Mouse (Mus musculus) erythroblast, adult 5-6 weeks (primary cell): ENCODE results near the gene Als2cr12. TPM values are rescaled to one million over a fixed set of nuclear protein-coding genes. Genes with fewer than 3 reads are reported as not detected.
"Not testable (repeated sequence)": the region's sequence is repeated elsewhere in the genome, so short reads cannot be mapped to it uniquely, and the experiment has no call there.

ENCODE experiments used
- ATAC-seq: replicated peaks from 2 replicates; pipeline ENCODE4 v1.8.0; 2016; ENCODE audit warnings: moderate number of reproducible peaks, mild to moderate bottlenecking, moderate TSS enrichment, inconsistent platforms; ENCODE audit not compliant: poor library complexity, low FRiP score, severe bottlenecking
- total RNA-seq, 2 experiments: library from RNA; stranded (forward) in 1 of 2; stranded (reverse) in 1 of 2; fragments of 150-400 nt in 1 of 2; fragments of 200-764, 138-1000 nt in 1 of 2; gene quantifications; 2 replicates each; pipeline versions ENCODE4 v1.2.3 to v1.2.4; 2015 to 2017; ENCODE audit warnings: low replicate concordance in 2 of 2

Gene Als2cr12
- total RNA-seq, 2 experiments from 2014 or later = not detected

DNA sequence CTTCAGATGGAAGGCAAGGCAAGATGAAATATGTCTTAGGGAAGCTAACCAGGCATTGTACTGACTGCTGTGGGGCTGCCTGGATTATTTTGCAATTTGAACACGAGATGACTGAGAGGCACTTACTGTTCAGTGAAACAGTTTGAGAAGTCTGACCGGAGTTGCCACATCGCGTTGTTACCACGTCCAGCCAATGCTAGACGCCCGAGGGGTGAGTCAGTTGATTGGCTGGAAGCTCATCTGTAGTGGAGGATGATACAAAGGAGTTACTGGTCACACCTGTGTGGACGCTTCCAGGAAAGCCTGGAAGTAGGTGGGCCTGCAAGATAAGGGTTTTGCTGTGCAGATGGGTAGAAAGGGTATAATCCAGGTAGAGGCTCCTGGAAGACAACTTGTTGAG, 24.3 kb upstream of the Als2cr12 start:
- no peak for ATAC-seq

- ATAC-seq = no peak
These were observed 23.7 kb upstream of the Als2cr12 start for GRCm38 (mm10) chr1:58719356-58719945.

DNA sequence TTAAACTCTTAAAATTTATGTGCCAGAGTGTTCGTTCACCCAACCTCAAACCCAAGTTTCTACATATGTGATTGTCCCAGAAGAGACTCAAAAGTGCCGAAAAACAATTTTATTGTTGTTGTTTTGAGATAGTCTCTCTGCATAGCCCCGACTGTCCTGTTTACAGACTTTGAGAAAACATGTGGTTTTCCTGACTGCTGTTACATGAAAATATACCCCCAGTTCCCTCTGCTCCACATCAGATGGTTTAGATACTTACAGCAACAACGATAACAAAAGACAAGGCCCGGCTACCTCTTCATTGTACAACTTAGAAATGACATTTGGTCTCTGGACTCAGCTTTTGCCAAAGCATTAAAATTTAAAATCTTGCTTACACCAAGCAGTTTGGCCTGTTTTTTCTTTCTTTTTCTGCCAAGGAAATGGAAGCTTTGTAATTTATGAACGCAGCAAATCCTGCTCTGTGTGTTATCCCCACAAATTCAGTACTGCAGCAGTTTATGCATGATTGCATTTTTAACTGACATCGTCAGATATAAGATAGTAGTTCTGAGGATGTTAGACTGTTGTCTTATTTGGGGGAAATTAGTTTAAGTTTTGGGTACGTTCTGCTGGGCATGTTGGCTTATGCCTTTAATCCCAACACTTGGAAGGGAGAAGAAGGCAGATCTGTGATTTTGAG, 21.9 kb upstream of the Als2cr12 start:
- no peak for ATAC-seq

GRCm38 (mm10) chr1:58716883-58717220, 21.1 kb upstream of the Als2cr12 start:
- no peak for ATAC-seq

DNA sequence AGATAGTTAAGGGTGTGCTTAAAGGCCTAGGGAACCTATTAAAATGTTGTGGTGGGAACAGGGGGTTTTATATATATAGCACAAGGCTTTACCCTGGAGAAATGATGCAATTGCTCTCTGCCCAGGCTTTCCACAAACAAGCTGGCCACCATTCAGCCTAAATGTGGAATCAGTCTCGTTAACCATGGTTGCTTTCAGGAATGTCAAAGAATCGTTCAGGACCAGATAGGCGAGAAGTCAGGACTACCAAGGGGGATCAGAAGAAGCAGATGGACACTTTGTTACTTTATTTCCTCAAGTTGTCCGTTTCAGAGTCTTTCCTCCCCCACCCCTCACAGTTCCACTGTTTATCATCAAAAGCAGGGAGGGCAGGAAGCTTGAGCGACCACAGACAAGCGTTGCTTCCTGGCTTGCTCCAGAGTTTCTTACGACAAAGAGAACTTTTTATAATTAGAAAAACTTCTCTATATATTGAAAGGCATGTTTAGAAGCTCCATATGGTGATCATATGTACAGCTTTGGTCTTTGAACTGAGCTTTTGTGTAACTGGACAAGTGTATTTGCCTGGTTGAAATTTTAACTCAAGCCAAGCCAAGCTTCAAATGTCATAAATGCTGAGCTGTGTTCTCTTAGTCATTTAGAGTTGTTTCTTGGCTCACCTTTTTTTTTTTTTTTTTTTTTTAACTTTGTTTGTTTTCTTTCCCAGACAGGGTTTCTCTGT, 20.5 kb upstream of the Als2cr12 start:
- ATAC-seq = no peak

DNA sequence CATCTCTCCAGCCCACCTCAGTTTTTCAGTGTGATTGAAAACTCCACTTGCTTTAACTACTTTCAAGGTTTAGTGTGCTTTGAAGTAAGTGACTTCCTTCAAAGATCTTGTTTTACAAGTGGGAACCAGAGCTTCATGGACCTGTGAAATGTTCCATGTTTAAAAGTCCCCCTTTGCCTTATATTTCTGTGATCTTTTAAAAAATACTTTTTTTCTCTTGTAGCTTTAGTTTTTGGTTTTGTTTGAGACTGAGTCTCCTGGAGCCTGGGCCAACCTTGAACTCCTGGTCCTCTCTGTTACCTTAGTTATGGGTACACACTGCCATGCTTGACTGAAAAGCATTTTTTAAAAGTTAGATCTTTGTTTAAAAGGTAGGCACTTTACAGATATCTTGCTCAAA, 19.7 kb upstream of the Als2cr12 start:
- ATAC-seq = no peak

GRCm38 (mm10) chr1:58714361-58714760, 18.6 kb upstream of the Als2cr12 start:
- no peak for ATAC-seq

- no peak for ATAC-seq
These were observed 18.1 kb upstream of the Als2cr12 start for GRCm38 (mm10) chr1:58713893-58714231.

GRCm38 (mm10) chr1:58713081-58713892, 17.5 kb upstream of the Als2cr12 start:
- ATAC-seq = peak; percentile 47; the same call in 1 of the 2 replicates

GRCm38 (mm10) chr1:58712076-58713061, 16.6 kb upstream of the Als2cr12 start:
- ATAC-seq = peak; percentile 70

DNA sequence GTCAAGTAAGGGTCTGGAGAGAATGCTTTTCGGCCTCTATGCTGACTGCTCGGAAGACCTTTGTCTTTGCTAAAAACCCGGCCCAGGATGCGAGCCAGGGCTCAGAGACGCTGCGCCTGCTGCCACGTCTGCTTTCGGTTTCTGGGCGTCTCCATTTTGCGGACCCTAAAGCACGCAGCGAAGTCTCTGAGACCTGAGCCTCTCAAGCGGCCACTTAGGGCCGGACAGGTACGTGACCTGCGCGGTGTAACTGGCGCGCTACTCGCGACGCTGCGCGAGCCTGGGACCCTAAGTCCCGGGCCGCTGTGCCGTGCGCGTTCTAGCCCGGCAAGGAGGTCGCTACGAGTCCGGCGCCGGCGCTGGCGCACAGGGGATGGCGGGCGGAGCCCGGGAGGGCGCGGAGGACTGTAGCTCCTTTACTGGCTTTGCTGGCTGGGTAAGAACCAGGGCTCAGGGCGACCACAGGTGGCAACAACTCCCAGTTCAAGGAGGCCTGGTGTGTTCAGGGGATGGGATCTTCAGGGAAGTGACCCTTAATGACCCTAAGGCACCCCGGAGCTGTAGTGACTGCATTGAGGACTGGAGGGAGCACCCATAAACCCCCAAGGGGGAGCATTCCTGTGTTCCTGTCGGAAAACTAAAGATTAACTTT, 15.7 kb upstream of the Als2cr12 start, which contains the start of gene Cflar:
Gene Cflar, plus strand, starts transcription at position 144 of the 652 bp plus-strand sequence.
- peak; percentile 76 for ATAC-seq

DNA sequence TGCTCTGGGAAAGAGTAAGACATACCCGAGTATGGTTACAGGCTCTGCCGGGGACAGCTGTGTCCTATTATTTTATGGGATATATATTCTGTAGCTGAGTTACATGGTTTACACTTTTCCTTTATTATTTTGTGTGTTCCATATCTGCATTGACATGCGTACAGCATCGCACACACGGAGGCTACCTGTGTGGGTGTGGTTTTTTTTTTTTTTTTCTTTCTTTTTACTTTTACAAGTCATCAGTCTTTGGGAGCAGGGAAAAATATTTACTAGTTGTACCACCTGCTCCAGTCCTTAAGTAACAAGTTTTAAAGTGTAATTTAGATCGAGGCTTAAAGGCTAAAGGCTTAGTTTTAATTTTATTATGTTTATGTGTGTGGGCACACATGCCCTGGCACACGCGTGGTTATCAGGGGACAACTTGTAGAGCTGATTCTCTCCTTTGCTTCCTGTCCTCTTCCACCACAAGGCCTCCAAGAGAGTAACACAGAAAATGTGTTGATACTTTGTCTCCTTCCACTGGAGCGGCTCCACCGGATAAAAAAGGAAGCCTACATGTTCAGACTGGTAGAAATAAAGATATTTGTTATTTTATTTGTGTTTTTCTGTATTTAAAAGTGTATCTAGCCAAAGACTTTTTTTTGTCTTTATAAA, 15.0 kb upstream of the Als2cr12 start:
- ATAC-seq = peak; percentile 50

GRCm38 (mm10) chr1:58710043-58710442, 14.3 kb upstream of the Als2cr12 start:
- not testable (repeated sequence) for ATAC-seq

DNA sequence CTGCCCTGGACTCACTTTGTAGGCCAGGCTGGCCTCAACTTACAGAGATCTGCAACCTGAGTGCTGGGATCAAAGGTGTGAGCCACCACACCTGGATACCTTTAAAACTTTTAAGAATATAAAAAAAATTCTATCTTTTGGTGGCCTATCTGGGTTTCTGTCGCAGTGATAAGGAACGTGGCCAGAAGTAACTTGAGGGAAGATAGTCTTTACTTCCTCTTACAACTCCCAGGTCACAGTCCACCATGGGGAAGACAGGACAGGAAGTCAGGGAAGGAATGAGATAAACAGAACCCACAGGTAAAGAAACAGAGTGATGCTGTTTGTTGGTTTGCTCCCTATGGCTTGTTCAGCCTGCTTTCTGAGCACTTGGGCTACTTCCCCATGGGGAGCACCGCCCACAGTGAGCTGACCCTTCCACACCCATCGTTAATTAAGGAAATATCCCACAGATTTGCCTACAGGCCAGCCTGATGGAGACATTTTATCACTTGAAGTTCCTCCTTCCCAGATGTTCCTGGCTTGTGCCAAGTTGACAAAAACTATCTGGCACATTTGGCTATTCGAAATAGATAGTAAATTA, 4.9 kb upstream of the Als2cr12 start:
- ATAC-seq = not testable (repeated sequence)

DNA sequence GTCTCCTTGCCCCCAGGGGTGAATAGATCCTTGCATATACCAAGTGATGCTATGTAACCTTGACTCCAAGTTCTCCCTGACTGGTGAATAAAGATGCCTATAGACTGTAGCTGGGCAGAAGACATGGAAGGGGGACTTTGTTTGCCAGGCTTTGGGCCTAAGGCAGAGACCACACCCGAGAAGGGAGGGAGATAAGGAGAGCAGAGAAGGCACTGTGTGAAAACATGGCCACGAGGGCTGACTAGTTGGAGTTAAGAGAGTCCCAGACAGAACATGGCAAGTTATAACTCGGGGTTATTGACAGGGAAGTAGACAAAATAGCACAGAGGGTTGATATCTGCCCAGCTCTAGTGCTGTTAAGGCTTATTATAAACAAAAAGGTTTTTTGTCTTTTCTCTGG, 4.2 kb upstream of the Als2cr12 start:
- no peak for ATAC-seq

DNA sequence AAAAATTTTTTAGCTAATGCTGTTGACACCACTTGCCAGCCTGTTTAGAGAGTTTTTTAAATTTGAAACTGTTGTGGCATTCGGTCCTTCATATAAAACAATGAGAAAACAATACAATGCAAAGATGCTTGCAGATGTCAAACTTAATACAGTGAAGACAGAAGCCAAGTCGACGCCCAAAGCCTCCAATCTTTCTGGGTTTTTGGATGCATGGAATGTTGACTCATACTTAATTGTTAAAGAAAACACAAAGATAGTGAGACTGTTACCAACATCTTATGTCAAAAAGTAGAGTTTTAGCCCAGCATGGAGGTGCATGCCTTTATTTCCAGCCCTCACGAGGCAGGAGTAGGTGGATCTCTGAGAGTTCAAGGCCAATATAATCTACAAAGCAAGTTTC, 3.0 kb upstream of the Als2cr12 start:
- ATAC-seq = no peak

DNA sequence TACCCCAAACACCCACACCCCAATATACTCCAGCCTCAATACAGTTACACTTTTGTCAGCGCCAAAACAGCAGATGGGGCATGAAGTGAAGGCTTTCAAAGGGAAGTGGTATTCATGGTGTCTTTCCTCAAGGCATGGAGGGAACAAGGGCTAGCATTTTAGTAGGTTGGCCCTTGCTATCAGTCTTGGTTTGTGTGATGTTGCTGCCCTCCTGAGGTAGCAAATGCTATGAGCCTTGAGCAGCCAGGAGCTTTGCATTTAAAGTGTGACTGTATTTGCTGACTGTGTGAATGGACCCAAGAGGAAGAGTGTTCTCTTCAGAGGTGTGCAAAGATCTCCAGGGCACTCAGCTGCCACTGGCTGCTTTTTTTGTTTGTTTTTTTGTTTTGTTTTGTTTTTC, 1.8 kb upstream of the Als2cr12 start:
- 0 out of 2 replicates have a peak, but pooled peaks have one; percentile 56 for ATAC-seq

- no peak for ATAC-seq
These were observed 2.1 kb downstream of the Als2cr12 start for GRCm38 (mm10) chr1:58693696-58694095.
